Mouse (Mus musculus) liver, postnatal 0 days (tissue): Measurements from ENCODE around the gene Prdx6b.

ENCODE experiments used
- CTCF ChIP-seq: sonication (generic); IDR thresholded peaks from 2 replicates; pipeline ENCODE4 v1.5.1; 2016; ENCODE audit warnings: antibody characterized with exemption, low read depth
- EP300 ChIP-seq: IDR thresholded peaks from 2 replicates; pipeline ENCODE4 v1.6.1; 2016; ENCODE audit warnings: antibody characterized with exemption, low read depth, mild to moderate bottlenecking

DNA sequence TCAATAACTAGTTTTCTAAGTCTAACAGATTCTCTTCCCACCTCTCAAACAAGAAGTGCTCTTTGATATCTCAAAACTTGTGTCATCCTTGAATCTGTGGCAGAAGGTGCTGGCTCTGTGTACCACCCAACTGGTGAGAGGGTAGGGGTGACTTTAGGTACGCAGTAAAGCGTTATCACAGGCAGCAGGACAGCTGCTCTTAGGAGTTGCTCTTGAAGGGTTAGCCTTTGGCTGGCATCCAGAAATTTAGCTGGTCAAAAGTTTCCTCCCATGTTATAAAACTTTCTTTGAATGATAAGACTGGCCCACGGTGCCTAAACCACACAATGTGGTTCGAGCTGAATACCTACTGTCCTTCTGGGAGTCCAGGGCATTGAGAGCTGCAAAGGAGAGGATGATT, 18.5 kb downstream of the Prdx6b start:
- no peak for TF ChIP-seq EP300
- TF ChIP-seq CTCF: no peak
